Comparison of ENCODE assay signal across 9 mouse cellular contexts in the genomic region with DNA sequence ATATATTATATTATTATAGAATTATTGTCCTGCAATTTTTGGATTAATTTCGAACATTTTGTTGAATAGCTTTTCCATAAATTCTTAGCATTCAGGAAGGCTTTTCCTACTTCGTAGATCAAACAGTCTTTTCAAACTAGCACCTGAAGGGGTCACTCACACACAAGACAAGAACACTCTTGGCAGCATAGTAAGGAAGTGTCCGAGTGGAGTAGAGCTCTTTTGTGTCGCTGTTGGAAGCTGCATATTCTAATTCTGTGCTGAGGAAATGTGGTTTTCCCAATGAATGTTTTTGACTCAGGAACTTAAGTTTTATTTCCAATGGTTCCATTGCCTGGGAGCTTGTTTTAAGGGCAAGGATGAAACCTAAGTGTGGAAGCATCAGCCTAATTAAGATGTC.
A peak's percentile ranks its signal among the peaks of the same experiment; 100 is the strongest.
DNase-seq lines count a peak whose midpoint lies in the region; ATAC-seq and TF ChIP-seq lines count a peak whose summit lies in the region.
"Had no signal": no experiment of that assay in that cellular context is flagged by ENCODE, and none has a peak within 500 bp of the region (broad histone marks: within the 10 kb centered on the region; RNA-seq: fewer than 3 reads in every experiment).

No protein-coding gene starts in this region.

- TF ChIP-seq POLR2A in brain, embryonic 14.5 days (IDR thresholded peaks at IDR 0.05; ENCODE audit: borderline replicate concordance, extremely low read depth, insufficient read depth, insufficient read length, poor library complexity, severe bottlenecking): no peak
- no peak for TF ChIP-seq POLR2A in thymus, adult 2 months (IDR thresholded peaks at IDR 0.05; ENCODE audit: control insufficient read depth, extremely low read depth, insufficient read depth, low read length, poor library complexity)

- 13% methylated on average over 4 of the region's 4 CpGs for whole genome bisulfite sequencing in kidney, embryonic 16.5 days
- 9% methylated on average over 4 of the region's 4 CpGs for WGBS in thymus, adult 2 months

- intact Hi-C loops in gastrocnemius, adult 2 months (cut with DNase I): no loop called here

- H3K27me3 ChIP-seq in kidney, embryonic 16.5 days (ENCODE audit: insufficient read depth, low read length): no peaks in the 10 kb centered on the region
- H3K27me3 ChIP-seq in thymus, adult 2 months (ENCODE audit: control insufficient read depth, insufficient read depth, low read length): no peaks in the 10 kb centered on the region

- no peak for DNase-seq in gastrocnemius, adult 2 months
- DNase-seq in gastrocnemius, postnatal 10 days: no peak
- DNase-seq in 3T3-L1 (ENCODE audit: low read depth, low spot score): peak; percentile 6
- peak; percentile 83 for DNase-seq in brain, embryonic 14.5 days (ENCODE audit: low read depth)
- DNase-seq in thymus, adult 2 months: no peak
- DNase-seq: thymus, adult 18-20 months had no signal

- peak; percentile 32; the same call in 1 of the 2 replicates for TF ChIP-seq CTCF in gastrocnemius, adult 2 months (IDR thresholded peaks at IDR 0.05)
- TF ChIP-seq CTCF in brain, embryonic 14.5 days (IDR thresholded peaks at IDR 0.05; ENCODE audit: borderline replicate concordance, extremely low read depth, insufficient read depth, insufficient read length): peak; percentile 45; the same call in 1 of the 2 replicates
- TF ChIP-seq CTCF in thymus, adult 2 months (IDR thresholded peaks at IDR 0.05; ENCODE audit: borderline replicate concordance, control insufficient read depth, extremely low read depth, insufficient read depth, low read length, poor library complexity): no peak

- H3K9ac ChIP-seq in kidney, embryonic 16.5 days (replicated peaks; ENCODE audit: low read length): no peak overlapping the region

- no peak overlapping the region for H3K27ac ChIP-seq in gastrocnemius, adult 2 months
- H3K27ac ChIP-seq in kidney, embryonic 16.5 days (ENCODE audit: low read length): no peak overlapping the region
- H3K27ac ChIP-seq in thymus, adult 2 months (ENCODE audit: control insufficient read depth, insufficient read depth, low read length): no peak overlapping the region

- H3K9me3 ChIP-seq in kidney, embryonic 16.5 days (ENCODE audit: low read length): no peaks in the 10 kb centered on the region

- ATAC-seq in kidney, embryonic 16.5 days (ENCODE audit: low FRiP score, low TSS enrichment): peak; percentile 74; the same call in 1 of the 2 replicates
- ATAC-seq in monocyte, adult 5-6 weeks (replicated peaks; ENCODE audit: insufficient number of reproducible peaks, low FRiP score, low TSS enrichment, poor library complexity, severe bottlenecking): no peak
- ATAC-seq in granulocyte monocyte progenitor cell, adult 5-6 weeks (replicated peaks; ENCODE audit: poor library complexity, severe bottlenecking): no peak

- H3K4me1 ChIP-seq in kidney, embryonic 16.5 days (ENCODE audit: insufficient read depth, low read length): no peaks in the 10 kb centered on the region
- H3K4me1 ChIP-seq in thymus, adult 2 months (replicated peaks; ENCODE audit: control insufficient read depth, insufficient read depth, low read length): no peaks in the 10 kb centered on the region

- H3K36me3 ChIP-seq in kidney, embryonic 16.5 days (ENCODE audit: insufficient read depth, low read length): no peaks in the 10 kb centered on the region
- H3K36me3 ChIP-seq in thymus, adult 2 months (ENCODE audit: control insufficient read depth, insufficient read depth, low read length): no peaks in the 10 kb centered on the region

- no peak overlapping the region for H3K4me2 ChIP-seq in kidney, embryonic 16.5 days (replicated peaks; ENCODE audit: low read depth, low read length)

- H3K4me3 ChIP-seq in gastrocnemius, adult 2 months: no peak overlapping the region
- H3K4me3 ChIP-seq in kidney, embryonic 16.5 days (ENCODE audit: low read length): no peak overlapping the region
- H3K4me3 ChIP-seq in thymus, adult 2 months (ENCODE audit: control insufficient read depth, insufficient read depth, low read length): no peak overlapping the region

Comparison
In these comparisons a context has a peak if more than half of its experiments do, and no peak if none do; other contexts are left out.
1. DNase-seq: peak in 3T3-L1 (single experiment) and brain, embryonic 14.5 days (single experiment); none in gastrocnemius, adult 2 months (single experiment), gastrocnemius, postnatal 10 days (single experiment) and thymus, adult 2 months (single experiment).